Mouse (Mus musculus): ENCODE results near the gene Pdk1. TPM values are rescaled to one million over a fixed set of nuclear protein-coding genes. Genes with fewer than 3 reads are reported as not detected.
"Not testable (repeated sequence)": the region's sequence is repeated elsewhere in the genome, so short reads cannot be mapped to it uniquely, and the experiment has no call there.

Gene Pdk1
- polyA plus RNA-seq, 1 experiment from 2014 or later = 14.9 TPM

- not testable (repeated sequence) for H3K9me3 ChIP-seq; ATAC-seq (ENCODE audit: low FRiP score); H3K4me1 ChIP-seq (replicated peaks); H3K36me3 ChIP-seq; H3K4me2 ChIP-seq; H3K27ac ChIP-seq; H3K27me3 ChIP-seq; H3K9ac ChIP-seq; H3K4me3 ChIP-seq
- 95% methylated on average over 8 of the region's 8 CpGs for WGBS
These were observed 33.3 kb downstream of the Pdk1 start for GRCm38 (mm10) chr2:71906356-71906755.

DNA sequence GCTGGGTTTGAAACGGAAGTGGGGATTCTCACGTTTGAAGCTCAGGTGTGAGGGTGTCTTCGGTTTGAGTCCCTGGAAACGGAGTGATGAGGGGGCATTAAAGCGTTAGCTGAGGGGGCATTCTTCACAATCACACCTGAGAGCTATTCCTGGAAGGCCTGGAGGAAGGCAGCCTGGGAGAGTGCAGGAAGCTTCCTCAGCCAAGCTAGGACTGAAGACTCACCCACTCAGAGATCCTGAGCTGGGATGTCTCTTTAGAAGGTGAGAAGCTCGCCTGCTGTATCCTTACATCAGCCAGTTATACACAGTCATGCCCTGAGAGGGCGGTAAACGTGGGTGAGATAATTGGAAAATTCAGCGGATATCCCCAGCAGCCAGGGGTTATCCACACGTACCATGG, 40.9 kb downstream of the Pdk1 start:
- no peak overlapping the region for H3K4me2 ChIP-seq
- no peaks in the 10 kb centered on the region for H3K9me3 ChIP-seq
- no peak overlapping the region for H3K4me3 ChIP-seq
- no peak overlapping the region for H3K9ac ChIP-seq
- H3K27ac ChIP-seq = no peak overlapping the region
- no peaks in the 10 kb centered on the region for H3K4me1 ChIP-seq (replicated peaks)
- no peaks in the 10 kb centered on the region for H3K36me3 ChIP-seq
- no peaks in the 10 kb centered on the region for H3K27me3 ChIP-seq
- no peak for ATAC-seq (ENCODE audit: low FRiP score)
- 87% methylated on average over 10 of the region's 10 CpGs for WGBS

DNA sequence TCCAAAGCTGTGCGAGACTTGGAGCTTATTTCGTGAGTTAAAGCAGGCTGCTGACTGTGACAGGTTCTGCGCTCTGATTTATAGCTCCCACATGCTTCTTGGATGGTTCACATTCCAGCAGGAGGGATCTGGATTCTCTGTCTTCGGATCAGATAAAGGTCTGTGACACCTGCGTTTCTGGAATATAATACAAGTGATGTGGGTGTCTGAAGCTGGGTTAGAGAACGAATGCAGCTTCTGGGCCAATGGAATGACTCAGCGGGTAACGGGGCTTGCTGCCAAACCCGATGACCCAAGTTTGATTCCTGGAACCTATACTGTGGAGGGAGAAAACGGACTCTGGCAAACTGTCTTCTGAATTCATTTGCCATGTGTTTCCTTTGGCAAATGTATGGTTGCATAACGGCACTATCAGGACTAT, 46.2 kb downstream of the Pdk1 start:
- WGBS = 73% methylated on average over 11 of the region's 11 CpGs
- H3K9ac ChIP-seq = no peak overlapping the region

DNA sequence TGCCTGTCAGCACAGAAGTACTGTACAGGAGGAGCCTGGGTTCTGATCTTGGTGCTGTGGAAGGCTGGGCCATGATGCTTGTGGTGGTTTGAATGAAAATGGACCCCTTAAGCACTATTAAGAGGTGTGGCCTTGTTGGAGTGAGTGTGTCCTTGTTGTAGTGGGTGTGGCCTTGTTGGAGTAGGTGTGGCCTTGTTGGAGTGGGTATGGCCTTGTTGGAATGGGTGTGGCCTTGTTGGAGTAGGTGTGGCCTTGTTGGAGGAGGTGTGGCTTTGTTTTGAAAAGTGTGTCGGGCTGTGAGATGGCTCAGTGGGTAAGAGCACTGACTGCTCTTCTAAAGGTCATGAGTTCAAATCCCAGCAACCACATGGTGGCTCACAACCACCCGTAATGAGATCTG, 51.9 kb downstream of the Pdk1 start:
- not testable (repeated sequence) for H3K4me2 ChIP-seq; H3K36me3 ChIP-seq; H3K27me3 ChIP-seq; H3K9me3 ChIP-seq; ATAC-seq (ENCODE audit: low FRiP score); H3K4me3 ChIP-seq; H3K4me1 ChIP-seq (replicated peaks); H3K9ac ChIP-seq; H3K27ac ChIP-seq
- WGBS = 89% methylated on average over 2 of the region's 2 CpGs

More for the DNA sequence above, 46.2 kb downstream of the Pdk1 start:
- H3K4me2 ChIP-seq = no peak overlapping the region
- no peaks in the 10 kb centered on the region for H3K4me1 ChIP-seq (replicated peaks)
- no peaks in the 10 kb centered on the region for H3K27me3 ChIP-seq
- no peak overlapping the region for H3K4me3 ChIP-seq
- no peak overlapping the region for H3K27ac ChIP-seq
- H3K9me3 ChIP-seq = no peaks in the 10 kb centered on the region
- H3K36me3 ChIP-seq = no peaks in the 10 kb centered on the region
- ATAC-seq (ENCODE audit: low FRiP score) = no peak

DNA sequence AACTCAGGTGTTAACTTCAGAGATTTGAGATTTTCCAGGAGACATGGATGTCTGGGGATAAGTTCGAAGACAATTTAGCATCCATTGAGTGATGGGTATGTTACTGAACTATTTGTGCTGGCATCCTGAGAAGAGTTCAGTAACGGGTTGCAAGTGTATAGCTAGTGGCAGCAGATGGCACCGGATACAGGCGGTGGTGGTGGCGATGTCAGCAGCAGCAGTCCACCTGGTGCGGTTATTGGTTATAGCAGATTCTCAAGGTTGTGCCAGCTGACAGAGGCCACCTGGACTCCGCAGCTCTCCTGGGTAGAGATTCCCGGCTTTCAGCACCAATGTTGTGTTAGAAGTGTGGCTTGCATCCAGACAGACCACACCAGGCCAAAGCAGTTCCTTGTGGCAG, 61.0 kb downstream of the Pdk1 start:
- Histone ChIP-seq H3K4me3 (no peak overlapping the region), H3K9ac (no peak overlapping the region), H3K4me2 (no peak overlapping the region), H3K36me3 (no peaks in the 10 kb centered on the region), H3K4me1 (replicated peaks) (peaks cover 4% of the 10 kb centered on the region; the same call in 1 of the 2 replicates), H3K9me3 (no peaks in the 10 kb centered on the region), H3K27ac (no peak overlapping the region), H3K27me3 (no peaks in the 10 kb centered on the region)
- WGBS = 95% methylated on average over 8 of the region's 8 CpGs
- ATAC-seq (ENCODE audit: low FRiP score) = no peak

GRCm38 (mm10) chr2:71936711-71937110, 63.7 kb downstream of the Pdk1 start:
- peaks cover 4% of the 10 kb centered on the region; the same call in 1 of the 2 replicates for H3K4me1 ChIP-seq (replicated peaks)
- H3K36me3 ChIP-seq = no peaks in the 10 kb centered on the region
- no peaks in the 10 kb centered on the region for H3K27me3 ChIP-seq
- no peak for ATAC-seq (ENCODE audit: low FRiP score)
- no peak overlapping the region for H3K4me2 ChIP-seq
- no peak overlapping the region for H3K4me3 ChIP-seq
- no peak overlapping the region for H3K9ac ChIP-seq
- WGBS = 96% methylated on average over 1 of the region's 1 CpGs
- no peak overlapping the region for H3K27ac ChIP-seq
- H3K9me3 ChIP-seq = no peaks in the 10 kb centered on the region

- Histone ChIP-seq H3K4me1 (replicated peaks) (peaks cover 4% of the 10 kb centered on the region; the same call in 1 of the 2 replicates), H3K9me3 (no peaks in the 10 kb centered on the region), H3K4me2 (no peak overlapping the region), H3K4me3 (no peak overlapping the region), H3K36me3 (no peaks in the 10 kb centered on the region), H3K27ac (no peak overlapping the region), H3K9ac (no peak overlapping the region), H3K27me3 (no peaks in the 10 kb centered on the region)
- ATAC-seq (ENCODE audit: low FRiP score) = no peak
- 81% methylated on average over 3 of the region's 3 CpGs for WGBS
These were observed 64.8 kb downstream of the Pdk1 start for GRCm38 (mm10) chr2:71937649-71938308.

GRCm38 (mm10) chr2:71938716-71939393, 65.8 kb downstream of the Pdk1 start:
- Histone ChIP-seq H3K27me3 (no peaks in the 10 kb centered on the region), H3K4me3 (no peak overlapping the region), H3K4me1 (replicated peaks) (peaks cover 4% of the 10 kb centered on the region; the same call in 1 of the 2 replicates), H3K9ac (no peak overlapping the region), H3K4me2 (no peak overlapping the region), H3K27ac (no peak overlapping the region), H3K9me3 (no peaks in the 10 kb centered on the region), H3K36me3 (no peaks in the 10 kb centered on the region)
- WGBS = 53% methylated on average over 6 of the region's 6 CpGs
- ATAC-seq (ENCODE audit: low FRiP score) = no peak

- Histone ChIP-seq H3K9me3 (no peaks in the 10 kb centered on the region), H3K4me3 (no peak overlapping the region), H3K27me3 (no peaks in the 10 kb centered on the region), H3K4me1 (replicated peaks) (peaks cover 4% of the 10 kb centered on the region; the same call in 1 of the 2 replicates), H3K9ac (no peak overlapping the region), H3K27ac (no peak overlapping the region), H3K36me3 (no peaks in the 10 kb centered on the region), H3K4me2 (no peak overlapping the region)
- 97% methylated on average over 3 of the region's 3 CpGs for WGBS
- no peak for ATAC-seq (ENCODE audit: low FRiP score)
These were observed 68.1 kb downstream of the Pdk1 start for GRCm38 (mm10) chr2:71941005-71941720.

GRCm38 (mm10) chr2:71941721-71942087, 68.7 kb downstream of the Pdk1 start:
- no peaks in the 10 kb centered on the region for H3K27me3 ChIP-seq
- H3K4me3 ChIP-seq = no peak overlapping the region
- no peak overlapping the region for H3K4me2 ChIP-seq
- no peak overlapping the region for H3K9ac ChIP-seq
- WGBS = 92% methylated on average over 5 of the region's 5 CpGs
- no peak overlapping the region for H3K27ac ChIP-seq
- H3K9me3 ChIP-seq = no peaks in the 10 kb centered on the region
- H3K4me1 ChIP-seq (replicated peaks) = peaks cover 4% of the 10 kb centered on the region; the same call in 1 of the 2 replicates
- H3K36me3 ChIP-seq = no peaks in the 10 kb centered on the region
- no peak for ATAC-seq (ENCODE audit: low FRiP score)

GRCm38 (mm10) chr2:71951212-71951611, 78.2 kb downstream of the Pdk1 start:
- WGBS = 78% methylated on average over 4 of the region's 4 CpGs
- no peaks in the 10 kb centered on the region for H3K27me3 ChIP-seq
- no peak overlapping the region for H3K4me3 ChIP-seq

More at GRCm38 (mm10) chr2:71951212-71951611, 78.2 kb downstream of the Pdk1 start:
- H3K4me2 ChIP-seq = no peak overlapping the region
- no peaks in the 10 kb centered on the region for H3K36me3 ChIP-seq
- H3K27ac ChIP-seq = no peak overlapping the region
- H3K9ac ChIP-seq = no peak overlapping the region
- no peaks in the 10 kb centered on the region for H3K4me1 ChIP-seq (replicated peaks)
- no peak for ATAC-seq (ENCODE audit: low FRiP score)
- no peaks in the 10 kb centered on the region for H3K9me3 ChIP-seq
